Mouse (Mus musculus) neural tube, embryonic 14.5 days (tissue): Measurements from ENCODE around the gene Tap1. TPM values are rescaled to one million over a fixed set of nuclear protein-coding genes. Genes with fewer than 3 reads are reported as not detected.
"Not testable (repeated sequence)": the region's sequence is repeated elsewhere in the genome, so short reads cannot be mapped to it uniquely, and the experiment has no call there.

ENCODE experiments used
- ATAC-seq: fragments of 200-750 bp; cut with Nextera tagmentation; 2 replicates; pipeline ENCODE4 v1.8.0; 2017; ENCODE audit warnings: low read depth, mild to moderate bottlenecking, moderate TSS enrichment, moderate library complexity
- H3K27ac ChIP-seq: fragments of 300-500 bp; sonication (generic); 2 replicates; pipeline ENCODE4 v1.5.1; 2014; ENCODE audit warnings: low read depth, mild to moderate bottlenecking, control low read depth, low read length, moderate library complexity, mixed read lengths
- H3K27me3 ChIP-seq: fragments of 300-500 bp; sonication (generic); 2 replicates; pipeline ENCODE4 v1.6.1; 2014; ENCODE audit warnings: low read length; ENCODE audit not compliant: control insufficient read depth, insufficient read depth
- H3K36me3 ChIP-seq: fragments of 300-500 bp; sonication (generic); 2 replicates; pipeline ENCODE4 v1.6.1; 2014; ENCODE audit warnings: low read length, mixed read lengths; ENCODE audit not compliant: control insufficient read depth, insufficient read depth
- H3K4me1 ChIP-seq: fragments of 300-500 bp; sonication (generic); 2 replicates; pipeline ENCODE4 v1.6.1; 2014; ENCODE audit warnings: low read length; ENCODE audit not compliant: control insufficient read depth, insufficient read depth
- H3K4me2 ChIP-seq: fragments of 300-500 bp; sonication (generic); 2 replicates; pipeline ENCODE4 v1.6.1; 2014; ENCODE audit warnings: mild to moderate bottlenecking, low read depth, low read length, control low read depth
- H3K4me3 ChIP-seq: fragments of 300-500 bp; sonication (generic); 2 replicates; pipeline ENCODE4 v1.5.1; 2014; ENCODE audit warnings: low read depth, low read length, control low read depth, mixed read lengths
- H3K9ac ChIP-seq: fragments of 300-500 bp; sonication (generic); replicated peaks from 2 replicates; pipeline ENCODE4 v1.6.1; 2014; ENCODE audit warnings: low read depth, mild to moderate bottlenecking, control low read depth, low read length, mixed read lengths
- H3K9me3 ChIP-seq: fragments of 300-500 bp; sonication (generic); 2 replicates; pipeline ENCODE4 v1.6.1; 2016; ENCODE audit warnings: low read length; ENCODE audit not compliant: control insufficient read depth
- WGBS: fragments of 180-500 bp; shearing (Covaris S2); extraction: QIAGEN DNeasy Blood & Tissue Kit; methylation state at CpG from one replicate; pipeline ENCODE4 v1.1.7; 2014; 5-methylcytosine and 5-hydroxymethylcytosine counted together
- polyA plus RNA-seq: library from polyadenylated mRNA; unstranded; fragments of >200 nt; fragmentation: Nextera tagmentation; extraction: Ambion mirVana; gene quantifications from 2 replicates; pipeline ENCODE4 v1.2.1, GENCODE M21; 2014

Tap1 gene
- polyA plus RNA-seq, 1 experiment from 2014 or later = 2.0 TPM

DNA sequence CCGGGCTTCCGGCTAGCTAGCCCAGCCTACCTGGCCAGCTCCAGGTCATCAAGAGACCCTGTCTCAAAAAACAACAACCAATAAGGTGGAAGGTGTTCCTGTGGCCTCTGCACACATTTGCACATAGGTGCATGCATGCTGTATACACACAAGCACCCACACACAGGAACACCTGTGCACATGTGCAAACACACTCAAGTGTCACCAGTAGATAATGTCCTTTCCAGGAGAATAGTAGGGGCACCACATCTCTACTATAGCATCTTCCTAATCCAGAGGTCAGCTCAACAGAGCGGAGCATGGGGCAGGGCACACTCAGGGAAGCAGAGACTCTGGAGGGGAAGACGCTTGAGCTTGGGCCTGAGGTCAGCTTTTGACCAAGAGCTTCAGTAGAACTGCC is 43.1 kb upstream of the Tap1 start:
- not testable (repeated sequence) for H3K4me1 ChIP-seq, H3K4me2 ChIP-seq, H3K9me3 ChIP-seq, H3K9ac ChIP-seq, ATAC-seq, H3K4me3 ChIP-seq, H3K36me3 ChIP-seq, H3K27ac ChIP-seq
- WGBS = 88% methylated on average over 4 of the region's 4 CpGs
- H3K27me3 ChIP-seq = peaks cover 10% of the 10 kb centered on the region

DNA sequence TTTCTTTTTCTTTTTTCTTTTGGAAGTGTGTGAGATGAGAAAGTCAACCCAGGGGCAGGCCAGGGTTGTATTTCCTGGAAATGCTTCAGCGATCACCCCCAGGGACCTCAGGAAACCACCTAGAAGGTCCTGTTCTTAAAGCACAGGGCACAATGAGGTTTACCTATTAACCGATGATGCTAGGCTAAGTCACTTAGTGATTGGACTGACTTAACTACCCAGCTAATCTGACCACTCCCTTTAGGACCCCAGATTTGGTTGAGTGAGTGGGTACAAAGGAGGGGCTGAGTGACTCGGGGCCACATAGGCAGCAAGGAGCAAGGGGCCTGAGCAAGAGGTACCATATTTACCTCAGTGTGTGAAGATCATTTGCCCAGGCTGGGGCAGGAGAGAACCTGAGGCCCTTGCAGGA is 42.4 kb upstream of the Tap1 start:
- ATAC-seq = no peak
- H3K27ac ChIP-seq = no peak overlapping the region
- 73% methylated on average over 3 of the region's 3 CpGs for WGBS

DNA sequence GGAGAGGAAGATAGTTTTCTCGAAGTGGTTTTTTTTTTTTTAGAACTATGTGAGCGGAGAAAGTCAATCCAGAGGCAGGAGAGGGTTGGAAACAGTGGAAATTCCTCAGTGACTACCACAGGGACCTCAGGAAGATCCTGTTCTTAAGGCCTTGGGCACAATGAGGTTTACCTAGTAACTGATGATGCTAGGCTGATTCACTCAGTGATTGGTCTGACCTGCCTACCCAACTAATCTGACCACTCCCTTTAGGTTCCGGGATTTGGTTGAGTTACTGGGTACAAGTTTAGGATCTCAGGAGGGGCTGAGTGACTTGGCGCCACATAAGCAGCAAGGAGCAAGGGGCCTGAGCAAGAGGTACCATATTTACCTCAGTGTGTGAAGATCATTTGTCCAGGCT is 34.4 kb upstream of the Tap1 start, which contains the start of gene H2-DMb1:
Gene H2-DMb1 (plus strand): TSS at position 150 of the 400 bp plus-strand sequence.
- H3K27me3 ChIP-seq = no peaks in the 10 kb centered on the region
- no peak within 1 kb of the TSS for H3K9ac ChIP-seq
- no peak for ATAC-seq
- H3K4me1 ChIP-seq = no peaks in the 10 kb centered on the region
- H3K36me3 ChIP-seq = no peaks in the 10 kb centered on the region
- no peak within 1 kb of the TSS for H3K27ac ChIP-seq
- no peak within 1 kb of the TSS for H3K4me3 ChIP-seq
- 67% methylated on average over 4 of the region's 4 CpGs for WGBS
- H3K9me3 ChIP-seq = no peaks in the 10 kb centered on the region
- H3K4me2 ChIP-seq = no peak within 1 kb of the TSS

More for the DNA sequence above, 42.4 kb upstream of the Tap1 start:
- H3K27me3 ChIP-seq = peaks cover 5% of the 10 kb centered on the region; the same call in 1 of the 2 replicates
- H3K4me3 ChIP-seq = no peak overlapping the region
- H3K4me1 ChIP-seq = no peaks in the 10 kb centered on the region
- H3K4me2 ChIP-seq = no peak overlapping the region
- no peaks in the 10 kb centered on the region for H3K9me3 ChIP-seq
- H3K36me3 ChIP-seq = no peaks in the 10 kb centered on the region
- no peak overlapping the region for H3K9ac ChIP-seq

DNA sequence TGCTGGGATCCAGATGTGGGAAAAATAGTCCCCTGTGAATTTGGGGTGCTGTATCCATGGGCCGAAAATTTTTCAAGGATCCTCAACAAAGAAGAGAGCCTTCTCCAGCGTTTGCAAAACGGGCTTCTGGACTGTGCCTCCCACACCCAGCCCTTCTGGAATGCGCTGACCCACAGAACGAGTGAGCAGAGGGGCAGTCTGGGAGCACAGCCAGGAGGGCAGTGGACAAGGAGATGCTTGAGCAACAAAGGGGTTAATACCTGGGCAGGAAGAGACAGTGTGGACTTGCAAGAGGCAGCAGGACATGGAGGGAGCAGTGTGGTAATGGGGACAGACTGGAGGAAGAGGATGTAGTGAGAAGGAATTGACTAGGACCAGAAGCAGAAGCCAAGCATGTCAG is 31.8 kb upstream of the Tap1 start:
- WGBS = 58% methylated on average over 5 of the region's 5 CpGs
- Histone ChIP-seq H3K4me2 (no peak overlapping the region), H3K4me3 (no peak overlapping the region), H3K4me1 (no peaks in the 10 kb centered on the region), H3K27me3 (no peaks in the 10 kb centered on the region), H3K36me3 (no peaks in the 10 kb centered on the region), H3K9ac (no peak overlapping the region), H3K9me3 (no peaks in the 10 kb centered on the region), H3K27ac (no peak overlapping the region)
- no peak for ATAC-seq

DNA sequence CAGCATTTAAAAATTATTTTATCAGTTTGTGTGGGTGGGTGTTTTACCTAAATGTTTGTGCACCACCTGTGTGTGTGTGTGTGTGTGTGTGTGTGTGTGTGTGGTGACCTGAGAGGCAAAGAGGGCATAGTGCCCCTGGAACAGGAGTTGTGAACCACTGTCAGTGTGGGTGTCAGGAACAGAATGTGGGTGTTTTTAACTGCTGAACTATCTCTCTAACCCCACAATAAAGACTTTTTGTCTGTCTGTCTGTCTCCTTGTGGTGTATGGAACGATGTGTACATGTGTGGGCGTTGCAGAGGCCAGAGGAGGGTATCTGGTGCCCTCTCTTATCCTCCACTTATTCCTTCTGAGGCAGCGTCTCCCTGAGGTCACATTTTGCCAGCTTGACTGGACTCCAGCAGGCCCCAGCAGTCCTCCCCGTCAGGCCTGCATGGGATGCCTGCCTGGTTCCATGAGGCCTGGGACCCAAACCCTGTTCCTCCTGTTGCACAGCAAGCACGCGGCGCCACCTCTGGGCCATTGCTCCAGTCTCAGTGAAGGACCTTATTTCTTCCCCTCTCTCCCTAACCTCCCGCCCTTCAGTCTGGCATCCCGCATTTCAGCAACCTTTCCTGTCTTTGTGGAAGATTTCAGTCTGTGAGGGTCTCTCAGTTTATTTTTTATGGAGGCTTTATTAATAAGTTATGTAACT is 23.0 kb upstream of the Tap1 start:
- no peak overlapping the region for H3K27ac ChIP-seq
- H3K4me1 ChIP-seq = no peaks in the 10 kb centered on the region
- no peak overlapping the region for H3K4me2 ChIP-seq
- H3K4me3 ChIP-seq = no peak overlapping the region
- H3K27me3 ChIP-seq = no peaks in the 10 kb centered on the region
- no peaks in the 10 kb centered on the region for H3K9me3 ChIP-seq
- H3K36me3 ChIP-seq = no peaks in the 10 kb centered on the region
- WGBS = 45% methylated on average over 9 of the region's 9 CpGs
- no peak for ATAC-seq
- H3K9ac ChIP-seq = no peak overlapping the region

DNA sequence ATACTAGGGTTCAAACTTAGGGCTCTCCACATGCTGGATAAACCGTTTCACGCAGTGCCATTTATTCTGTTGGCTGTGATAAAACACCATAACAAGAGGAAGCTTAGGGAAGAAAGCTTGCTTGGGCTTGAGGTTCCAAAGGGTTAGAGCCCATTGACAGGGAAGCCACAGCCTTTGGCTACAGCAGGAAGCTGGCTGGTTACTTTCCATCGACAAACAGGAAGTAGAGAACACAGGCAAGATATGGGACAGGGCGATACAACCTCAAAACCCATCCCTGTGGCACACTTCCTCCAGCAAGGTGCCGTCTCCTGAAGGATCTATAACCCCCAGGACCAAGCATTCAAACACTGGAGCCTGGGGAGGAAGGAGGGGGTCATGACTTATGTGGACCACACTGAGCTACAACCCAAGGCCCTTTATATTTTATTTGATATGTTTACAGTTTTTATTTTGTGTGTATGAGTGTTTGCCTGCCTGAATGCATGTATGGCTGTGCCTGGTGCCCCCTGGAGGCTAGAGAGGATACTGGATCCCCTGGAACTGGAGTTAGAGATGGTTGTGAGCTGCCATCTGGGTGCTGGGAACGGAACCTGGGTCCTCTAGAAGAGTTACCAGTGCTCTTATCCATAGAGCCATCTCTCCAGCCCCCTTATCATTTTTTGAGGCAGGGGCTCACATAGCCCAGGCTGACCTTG is 22.2 kb upstream of the Tap1 start:
- Histone ChIP-seq H3K9ac (no peak overlapping the region), H3K4me3 (no peak overlapping the region), H3K4me1 (no peaks in the 10 kb centered on the region), H3K27ac (no peak overlapping the region), H3K27me3 (no peaks in the 10 kb centered on the region), H3K9me3 (no peaks in the 10 kb centered on the region), H3K36me3 (no peaks in the 10 kb centered on the region), H3K4me2 (no peak overlapping the region)
- 85% methylated on average over 6 of the region's 6 CpGs for WGBS
- ATAC-seq = no peak

DNA sequence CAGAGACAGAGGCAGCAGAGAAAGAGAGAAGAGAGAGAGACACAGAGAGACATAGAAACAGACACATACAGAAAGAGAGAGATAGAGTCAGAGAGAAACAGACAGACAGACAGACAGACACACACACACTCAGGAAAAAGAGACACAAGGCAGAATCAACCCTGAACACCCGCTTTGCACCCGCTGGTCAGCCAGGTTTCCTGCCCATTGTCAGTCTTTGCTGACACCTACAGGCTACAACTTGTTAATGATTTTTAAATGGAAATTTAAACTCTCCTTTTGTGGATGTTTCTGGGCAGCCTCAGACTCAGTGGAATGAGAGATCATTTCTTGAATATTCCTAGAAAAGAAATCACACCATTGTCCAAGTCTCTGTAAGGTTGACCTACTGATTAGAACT is 18.1 kb upstream of the Tap1 start:
- no peak overlapping the region for H3K9ac ChIP-seq

DNA sequence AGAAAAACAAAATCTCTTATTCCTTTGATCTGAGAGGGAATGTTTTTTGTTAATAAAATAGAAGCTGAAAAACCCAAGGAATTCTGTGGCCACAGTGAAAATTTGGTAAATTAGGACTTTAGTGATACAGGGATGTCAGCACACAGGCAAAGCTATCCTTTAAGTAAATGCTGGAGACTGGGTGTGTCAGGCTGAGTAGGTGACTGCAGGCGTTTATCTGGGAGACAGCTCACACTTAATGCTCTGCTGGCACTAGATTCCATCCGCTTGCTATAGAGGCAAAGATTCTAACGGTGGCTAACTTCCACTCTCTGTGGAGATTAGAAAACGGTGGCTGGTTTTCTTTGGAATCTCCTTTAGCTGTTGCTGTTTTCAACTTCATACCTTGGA is 16.9 kb upstream of the Tap1 start:
- ATAC-seq = no peak
- Histone ChIP-seq H3K4me2 (no peak overlapping the region), H3K4me1 (no peaks in the 10 kb centered on the region), H3K36me3 (no peaks in the 10 kb centered on the region), H3K9me3 (no peaks in the 10 kb centered on the region), H3K4me3 (no peak overlapping the region), H3K27me3 (no peaks in the 10 kb centered on the region), H3K27ac (no peak overlapping the region), H3K9ac (no peak overlapping the region)
- 35% methylated on average over 4 of the region's 4 CpGs for WGBS

More for the DNA sequence above, 18.1 kb upstream of the Tap1 start:
- Histone ChIP-seq H3K27me3 (no peaks in the 10 kb centered on the region), H3K36me3 (no peaks in the 10 kb centered on the region), H3K27ac (no peak overlapping the region), H3K4me1 (no peaks in the 10 kb centered on the region), H3K9me3 (no peaks in the 10 kb centered on the region), H3K4me3 (no peak overlapping the region), H3K4me2 (no peak overlapping the region)
- WGBS = 3% methylated on average over 2 of the region's 2 CpGs
- ATAC-seq = no peak

DNA sequence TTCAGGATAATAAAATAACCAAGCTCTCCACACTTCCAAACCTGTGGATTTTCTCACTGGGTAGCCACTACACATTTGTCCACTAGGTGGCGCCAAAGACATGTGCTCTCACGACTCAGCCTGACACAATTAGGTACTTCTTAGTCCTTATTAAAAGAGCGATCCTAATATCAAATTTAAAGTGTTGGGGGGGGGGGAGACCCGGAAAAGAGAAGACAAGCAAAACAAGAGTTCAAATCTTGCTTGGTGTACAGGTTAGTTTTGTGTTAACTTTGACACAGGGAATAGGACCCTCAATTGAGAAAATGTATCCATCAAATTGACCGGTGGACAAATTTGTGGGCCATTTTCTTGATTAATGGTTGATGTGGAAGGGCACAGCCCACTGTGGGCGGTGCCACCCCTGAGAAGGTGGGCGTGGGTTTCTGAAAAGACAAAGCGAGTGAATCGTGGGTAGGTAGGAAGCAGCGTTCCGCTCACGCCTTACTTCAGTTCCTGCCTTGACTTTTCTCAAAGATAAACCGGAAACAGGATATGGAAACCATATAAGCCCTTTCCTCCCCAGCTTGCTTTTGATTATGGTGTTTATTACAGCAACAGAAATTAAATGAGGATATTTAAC is 16.4 kb upstream of the Tap1 start:
- no peak overlapping the region for H3K4me3 ChIP-seq
- no peaks in the 10 kb centered on the region for H3K4me1 ChIP-seq
- no peak for ATAC-seq
- no peak overlapping the region for H3K9ac ChIP-seq
- H3K36me3 ChIP-seq = no peaks in the 10 kb centered on the region
- no peak overlapping the region for H3K27ac ChIP-seq
- H3K27me3 ChIP-seq = no peaks in the 10 kb centered on the region
- no peaks in the 10 kb centered on the region for H3K9me3 ChIP-seq
- H3K4me2 ChIP-seq = no peak overlapping the region
- WGBS = 43% methylated on average over 13 of the region's 13 CpGs
